Mouse (Mus musculus) embryonic fibroblast, embryonic 13.5 days (primary cell): Measurements from ENCODE around the gene Cgref1.

ENCODE experiments used
- CTCF ChIP-seq: IDR thresholded peaks from 2 replicates; pipeline ENCODE4 v1.5.1; 2011; ENCODE audit warnings: mild to moderate bottlenecking, control low read depth, low read length, moderate library complexity, borderline replicate concordance; ENCODE audit not compliant: insufficient read depth
- POLR2A ChIP-seq: IDR thresholded peaks from 2 replicates; pipeline ENCODE4 v1.6.1; 2011; ENCODE audit warnings: low read depth, mild to moderate bottlenecking, control low read depth, low read length, moderate library complexity

DNA sequence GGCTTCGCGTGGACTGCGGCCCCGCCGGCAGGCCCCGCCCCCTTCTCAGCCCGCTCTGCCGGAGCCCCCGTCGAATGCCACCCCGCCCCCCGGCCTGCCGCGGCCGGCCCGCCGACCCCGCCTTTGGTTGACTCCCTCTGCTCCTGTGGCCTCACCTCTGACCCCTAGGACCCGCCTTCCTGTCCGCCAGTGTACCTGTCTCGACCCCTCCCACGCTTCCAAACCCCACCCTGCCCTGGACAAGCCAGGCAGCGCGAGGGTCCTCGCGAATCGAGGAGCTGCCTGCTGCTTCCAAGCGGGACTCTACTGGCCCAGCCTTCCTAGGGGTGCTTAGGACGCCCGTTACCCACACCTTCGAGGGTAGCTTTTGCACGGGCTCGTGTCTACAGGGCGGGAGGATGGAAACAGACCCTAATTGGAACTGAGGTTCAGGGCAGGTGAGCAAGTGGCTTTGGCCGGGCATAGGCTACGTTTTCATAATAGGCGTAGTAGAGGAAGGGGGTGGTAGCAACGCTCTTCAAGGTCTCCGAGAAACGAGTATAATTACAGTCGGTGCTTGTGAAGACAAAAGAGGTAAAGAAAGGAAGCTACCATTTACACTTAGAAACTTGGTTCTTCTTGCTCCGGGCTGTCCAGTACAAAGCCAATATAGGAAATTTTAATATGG, 56.2 kb downstream of the Cgref1 start:
- TF ChIP-seq CTCF (no peak), POLR2A (peak; percentile 55)
